Mouse (Mus musculus): Measurements from ENCODE around the gene Slc38a9.
"Not testable (repeated sequence)": the region's sequence is repeated elsewhere in the genome, so short reads cannot be mapped to it uniquely, and the experiment has no call there.

Gene Slc38a9

GRCm38 (mm10) chr13:112683970-112684369, 23.4 kb downstream of the Slc38a9 start:
- no peak for DNase-seq

DNA sequence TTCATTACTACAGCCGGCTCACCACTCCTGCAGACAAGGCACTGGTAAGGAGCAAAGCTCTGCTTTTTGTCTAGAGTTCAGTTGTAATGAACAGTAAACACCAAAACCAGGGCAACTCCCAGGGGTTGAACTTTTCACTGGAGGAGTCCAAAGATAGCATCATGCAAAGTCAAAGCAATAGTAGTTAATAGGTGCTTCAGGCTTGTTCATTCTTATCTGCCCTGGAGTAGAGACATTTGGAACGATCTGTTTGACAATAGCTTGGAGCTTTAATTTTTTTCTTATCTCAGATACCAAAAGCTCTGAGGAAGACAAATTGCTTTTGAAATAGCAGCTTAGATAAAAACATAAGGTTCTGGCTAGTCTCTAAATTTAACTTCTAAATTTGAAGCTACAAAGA, 25.6 kb downstream of the Slc38a9 start:
- no peak for DNase-seq

- DNase-seq = no peak
These were observed 32.5 kb downstream of the Slc38a9 start for GRCm38 (mm10) chr13:112692870-112693553.

GRCm38 (mm10) chr13:112695526-112696240, 35.1 kb downstream of the Slc38a9 start:
- DNase-seq = no peak

GRCm38 (mm10) chr13:112701256-112701655, 40.7 kb downstream of the Slc38a9 start:
- DNase-seq = no peak

- no peak for DNase-seq
These were observed 45.8 kb downstream of the Slc38a9 start for GRCm38 (mm10) chr13:112706351-112706750.

- DNase-seq = no peak
These were observed 59.7 kb downstream of the Slc38a9 start for GRCm38 (mm10) chr13:112720078-112720736.

GRCm38 (mm10) chr13:112721946-112722729, 61.6 kb downstream of the Slc38a9 start:
- DNase-seq = no peak

- not testable (repeated sequence) for DNase-seq
These were observed 63.7 kb downstream of the Slc38a9 start for GRCm38 (mm10) chr13:112724260-112724659.

- DNase-seq = no peak
These were observed 65.5 kb downstream of the Slc38a9 start for GRCm38 (mm10) chr13:112726002-112726401.

DNA sequence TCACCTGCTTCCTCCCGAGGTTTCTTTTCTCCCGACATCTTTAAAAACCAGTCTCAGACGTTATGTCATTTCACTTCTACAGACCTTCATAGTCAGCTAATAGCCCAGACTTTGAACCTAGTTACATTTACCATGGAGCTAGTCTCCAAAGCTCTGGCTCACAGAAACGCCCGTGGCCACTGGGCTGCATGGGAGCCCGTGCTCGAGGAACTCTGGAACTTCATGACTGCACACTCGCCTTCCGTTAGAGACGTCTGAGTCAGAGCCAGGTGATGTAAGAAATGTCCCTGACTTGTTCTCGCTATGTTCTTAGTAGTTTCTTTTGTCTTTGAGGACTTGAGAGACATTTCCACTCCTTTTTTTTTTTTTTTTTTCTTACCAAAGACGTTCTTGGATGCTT, 72.8 kb downstream of the Slc38a9 start:
- no peak for DNase-seq

GRCm38 (mm10) chr13:112734906-112735713, 74.6 kb downstream of the Slc38a9 start:
- DNase-seq = no peak

- DNase-seq = no peak
These were observed 75.9 kb downstream of the Slc38a9 start for GRCm38 (mm10) chr13:112736407-112736806.

DNA sequence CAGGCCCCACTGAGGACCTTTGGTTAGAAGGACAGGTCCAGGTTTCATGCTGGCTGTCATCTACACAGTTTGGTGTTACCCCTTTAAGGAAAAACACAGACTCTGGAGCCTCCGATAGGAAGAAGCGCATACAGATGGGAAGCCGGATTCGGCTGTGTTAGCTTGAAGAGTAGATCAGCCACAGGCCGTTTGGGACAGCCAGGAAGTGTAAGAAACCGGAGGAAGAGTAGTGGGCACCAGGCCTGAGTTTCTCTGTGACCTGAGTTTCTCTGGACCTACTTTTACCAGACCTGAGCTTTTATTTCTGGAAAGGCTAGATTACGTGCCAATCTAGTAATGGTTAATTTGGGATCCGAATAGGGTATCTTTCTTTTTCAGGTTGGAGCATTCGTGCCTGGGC, 76.6 kb downstream of the Slc38a9 start:
- DNase-seq = no peak

GRCm38 (mm10) chr13:112738005-112738404, 77.5 kb downstream of the Slc38a9 start:
- no peak for DNase-seq

- no peak for DNase-seq
These were observed 79.5 kb downstream of the Slc38a9 start for GRCm38 (mm10) chr13:112740073-112740472.

DNA sequence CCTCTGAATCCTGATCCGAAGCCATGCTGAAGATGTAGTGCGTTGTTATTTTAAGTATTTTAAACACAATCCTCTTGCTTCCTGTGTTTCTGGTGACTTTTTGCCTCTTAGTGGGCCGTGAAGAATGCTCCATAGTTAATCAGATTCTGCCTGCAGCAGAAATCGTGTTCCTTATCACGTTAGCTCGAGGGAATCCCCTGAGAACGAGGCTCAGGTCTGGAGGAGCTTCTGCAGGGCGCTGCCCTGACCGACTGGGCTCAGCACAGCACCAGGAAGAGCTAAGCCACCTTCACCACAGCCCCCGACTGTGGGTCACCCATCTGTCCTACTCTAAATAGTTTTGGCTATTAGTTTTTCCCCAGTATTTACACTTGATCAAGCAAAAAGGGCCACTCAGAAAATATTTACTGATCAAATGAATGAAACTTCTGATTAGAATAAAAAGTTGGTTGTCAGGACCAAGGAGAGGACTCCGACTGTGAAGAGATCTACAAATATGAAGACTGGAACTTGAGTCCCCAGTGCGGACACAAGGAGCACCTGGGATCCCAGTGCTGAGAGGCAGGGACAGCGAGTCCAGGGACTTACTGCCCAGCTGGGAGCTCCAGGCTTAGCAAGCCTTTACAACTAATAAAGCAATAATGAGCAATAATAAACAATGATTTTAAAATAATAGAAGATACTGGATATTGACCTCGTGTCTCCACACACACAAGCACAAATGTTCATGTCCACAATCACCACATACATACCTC, 81.7 kb downstream of the Slc38a9 start:
- DNase-seq = no peak

DNA sequence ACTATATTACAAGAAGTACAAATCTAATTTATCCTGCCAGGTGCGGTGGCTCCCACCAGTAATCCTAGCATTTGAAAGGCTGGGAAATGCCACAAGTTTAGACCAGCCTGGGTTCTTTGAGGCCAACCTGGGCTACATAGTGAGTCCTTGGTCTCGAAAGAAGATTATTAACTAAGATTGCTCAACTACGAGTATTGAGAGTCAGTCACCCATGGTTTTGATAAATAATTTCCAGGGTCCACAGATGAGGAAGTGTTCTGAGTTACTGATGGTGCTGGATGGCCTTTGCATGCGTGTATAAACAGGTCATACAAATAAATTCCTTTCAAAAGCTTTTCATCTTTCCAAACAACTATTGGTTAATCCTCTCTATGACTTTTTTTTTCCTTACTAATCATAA, 83.1 kb downstream of the Slc38a9 start:
- no peak for DNase-seq

DNA sequence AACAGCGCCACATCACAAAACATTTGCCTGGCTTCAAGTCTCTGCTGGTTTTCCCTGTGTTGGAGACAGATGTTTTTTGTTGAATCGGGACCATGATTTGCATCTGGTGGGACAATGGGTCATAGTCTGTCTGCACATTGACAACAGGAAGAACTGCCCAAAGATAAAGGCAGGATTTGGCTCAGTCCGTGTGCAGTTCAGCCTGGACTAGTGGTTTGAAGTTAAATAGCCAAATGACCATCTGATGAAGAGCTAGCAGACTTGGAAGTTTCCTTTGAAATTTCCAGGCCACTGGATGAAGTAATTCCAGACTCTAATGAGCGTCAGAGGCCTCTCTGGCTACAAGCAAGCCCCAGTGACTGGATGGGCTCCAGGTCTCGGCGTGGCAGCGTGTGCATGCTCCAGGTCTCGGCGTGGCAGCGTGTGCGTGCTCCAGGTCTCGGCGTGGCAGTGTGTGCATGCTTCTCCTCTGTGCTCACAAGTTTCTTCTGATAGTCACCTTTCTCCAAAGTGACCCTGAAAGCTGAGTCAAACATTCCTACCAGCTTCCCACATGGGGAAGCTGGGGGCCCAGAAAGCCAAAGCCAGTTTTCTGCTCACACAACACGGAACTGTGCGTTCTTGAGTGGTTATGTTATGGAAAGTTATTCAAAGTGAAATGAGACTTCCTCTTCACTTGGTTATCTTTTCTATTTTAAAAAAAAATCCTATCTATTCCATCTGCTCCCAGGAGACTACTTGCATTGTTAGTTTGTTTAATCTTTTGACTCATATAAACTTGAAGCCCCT, 83.7 kb downstream of the Slc38a9 start:
- DNase-seq = no peak

DNA sequence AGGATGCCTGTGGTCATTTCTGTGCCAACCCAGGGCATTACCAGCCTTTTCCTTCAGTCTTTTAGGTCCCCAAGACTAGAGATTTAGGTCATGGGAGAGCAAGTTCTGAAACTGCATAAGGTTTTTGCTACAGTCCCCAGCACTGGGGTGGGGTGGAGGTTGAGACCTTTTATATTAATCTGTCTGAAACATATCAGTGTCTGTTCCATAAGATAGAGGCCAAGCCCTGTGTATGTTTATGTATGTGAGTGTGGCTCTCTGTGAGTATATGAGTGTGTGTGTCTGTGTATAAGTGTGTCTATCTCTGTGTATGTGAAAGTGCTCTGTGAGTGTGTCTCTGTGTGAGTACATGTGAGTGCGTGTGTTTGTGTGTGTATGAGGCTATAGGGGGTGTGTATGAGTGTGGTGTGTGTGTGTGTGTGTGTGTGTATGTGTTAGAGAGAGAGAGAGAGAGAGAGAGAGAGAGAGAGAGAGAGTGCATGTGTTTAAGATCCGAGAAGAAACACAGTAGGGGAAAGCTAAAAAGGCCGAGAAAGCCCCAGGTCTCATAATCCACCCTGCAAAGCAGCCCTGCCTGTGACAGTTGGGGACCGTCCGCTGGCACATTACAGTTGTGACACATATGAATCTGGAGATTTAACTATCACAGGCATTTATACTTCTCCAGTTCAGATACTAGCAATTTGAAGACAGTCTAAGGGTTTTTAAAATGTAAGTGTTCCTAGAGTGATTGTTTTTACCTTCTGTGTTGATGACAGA, 85.6 kb downstream of the Slc38a9 start:
- DNase-seq = no peak
